Mouse (Mus musculus): ENCODE data around the gene B3gat1.

GRCm38 (mm10) chr9:26718388-26718787, 15.1 kb upstream of the B3gat1 start:
- TF ChIP-seq CTCF (IDR thresholded peaks at IDR 0.05; ENCODE audit: control insufficient read depth, insufficient read depth, insufficient read length): no peak
- no peak for TF ChIP-seq MAX (IDR thresholded peaks at IDR 0.05)
- TF ChIP-seq MYOG (IDR thresholded peaks at IDR 0.05; ENCODE audit: control insufficient read depth, extremely low read depth, insufficient read length): no peak
- TF ChIP-seq USF1 (IDR thresholded peaks at IDR 0.05; ENCODE audit: low read depth): no peak

All from C2C12 (cell line).